Mouse (Mus musculus) lung, adult 2 months (tissue): ENCODE data around the gene Kars. TPM values are rescaled to one million over a fixed set of nuclear protein-coding genes. Genes with fewer than 3 reads are reported as not detected.
A peak's percentile ranks its signal among the peaks of the same experiment; 100 is the strongest.

Experiments
- DNase-seq: peaks from one replicate; pipeline ENCODE4 v3.0.0; 2022
- H3K4me1 ChIP-seq: fragments of 200-500 bp; 2 replicates; pipeline ENCODE4 v1.6.1; 2011; ENCODE audit warnings: low read length; ENCODE audit not compliant: control insufficient read depth, insufficient read depth
- H3K4me3 ChIP-seq: fragments of 200-500 bp; replicated peaks from 2 replicates; pipeline ENCODE3; 2011; ENCODE audit warnings: low read depth, mild to moderate bottlenecking, control low read depth, low read length; ENCODE audit errors: extremely low read depth
- CTCF ChIP-seq: fragments of 200-500 bp; IDR thresholded peaks from 2 replicates; pipeline ENCODE4 v1.5.1; 2011; ENCODE audit warnings: mild to moderate bottlenecking, low read length, control low read depth; ENCODE audit not compliant: insufficient read depth
- POLR2A ChIP-seq: fragments of 200-500 bp; IDR thresholded peaks from 2 replicates; pipeline ENCODE4 v1.6.1; 2011; ENCODE audit warnings: low read depth, mild to moderate bottlenecking, control low read depth, low read length, borderline replicate concordance; ENCODE audit errors: extremely low read depth
- WGBS: fragments of 180-500 bp; shearing (Covaris S2); methylation state at CpG from one replicate; pipeline ENCODE4 v1.1.7; 2018; 5-methylcytosine and 5-hydroxymethylcytosine counted together
- polyA plus RNA-seq: library from polyadenylated mRNA; depleted of rRNA; stranded (reverse); fragments of >200 nt; gene quantifications from 2 replicates; pipeline ENCODE4 v1.2.3, GENCODE M21; 2012; rRNA removed

The Kars gene
- 28.0 and 42.2 TPM in 2 replicates for polyA plus RNA-seq

GRCm38 (mm10) chr8:112010997-112011815, at the start of gene Kars, which contains the start of gene Terf2ip:
Gene Kars (minus strand): TSS chr8:112011323.
Gene Terf2ip (plus strand): TSS chr8:112011398.
- peak; percentile 96 for TF ChIP-seq POLR2A
- TF ChIP-seq CTCF: no peak
- DNase-seq: peak; percentile 92
- H3K4me3 ChIP-seq: peak within 1 kb of the TSS; percentile 90
- under 1% methylated on average over 61 of the region's 61 CpGs for WGBS
- H3K4me1 ChIP-seq: peaks cover 5% of the 10 kb centered on the region

- H3K4me1 ChIP-seq: no peaks in the 10 kb centered on the region
- H3K4me3 ChIP-seq: no peak overlapping the region
- TF ChIP-seq POLR2A: no peak
- TF ChIP-seq CTCF: no peak
- no peak for DNase-seq
Measured at GRCm38 (mm10) chr8:112054456-112054855, 43.3 kb upstream of the Kars start.

GRCm38 (mm10) chr8:112051537-112051936, 40.4 kb upstream of the Kars start:
- DNase-seq: no peak
- TF ChIP-seq CTCF (0 out of 2 replicates have a peak, but pooled peaks have one; percentile 1), POLR2A (no peak)
- 76% methylated on average over 9 of the region's 9 CpGs for WGBS
- H3K4me3 ChIP-seq: no peak overlapping the region
- no peaks in the 10 kb centered on the region for H3K4me1 ChIP-seq

DNA sequence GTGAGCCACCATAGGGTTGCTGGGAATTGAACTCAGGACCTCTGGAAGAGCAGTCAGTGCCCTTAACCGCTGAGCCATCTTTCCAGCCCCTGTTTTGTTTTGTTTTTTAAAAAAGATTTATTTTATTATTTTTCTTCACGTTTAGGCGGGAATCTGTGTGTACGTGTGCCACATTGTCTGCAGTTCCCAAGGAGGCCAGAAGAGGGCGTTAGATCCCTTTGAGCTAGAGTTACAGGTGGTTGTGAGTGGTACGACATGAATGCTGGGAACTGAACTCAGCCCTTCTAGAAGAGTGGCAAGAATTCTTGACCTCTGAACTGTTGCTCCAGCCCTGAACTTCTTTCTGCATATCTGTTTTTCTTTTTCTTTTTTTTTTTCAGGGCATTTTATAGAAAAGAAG, 38.9 kb upstream of the Kars start:
- no peak for TF ChIP-seq POLR2A
- TF ChIP-seq CTCF: no peak
- Histone ChIP-seq H3K4me1 (no peaks in the 10 kb centered on the region), H3K4me3 (no peak overlapping the region)
- 79% methylated on average over 6 of the region's 6 CpGs for WGBS
- DNase-seq: no peak

DNA sequence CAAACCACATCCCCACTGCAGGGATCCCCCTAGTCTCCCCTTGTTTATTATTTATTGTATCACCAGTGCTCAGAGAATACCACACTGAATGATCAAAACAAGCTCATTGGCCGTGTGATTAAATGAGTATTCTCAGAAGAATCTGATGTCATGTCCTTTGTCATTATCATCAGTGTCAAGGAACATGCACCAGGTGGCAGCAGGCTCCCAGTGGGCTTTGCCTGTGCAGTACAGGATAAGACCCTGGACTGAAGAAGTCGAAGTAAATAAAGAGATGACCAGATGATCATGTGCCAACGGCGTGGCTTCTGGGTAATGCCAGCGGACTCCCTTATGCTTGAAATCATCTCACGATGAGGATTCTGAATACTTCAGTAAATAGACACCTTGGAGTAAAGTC, 37.2 kb upstream of the Kars start:
- H3K4me3 ChIP-seq: no peak overlapping the region
- DNase-seq: no peak
- 70% methylated on average over 6 of the region's 6 CpGs for WGBS
- TF ChIP-seq CTCF: no peak
- TF ChIP-seq POLR2A: no peak
- H3K4me1 ChIP-seq: no peaks in the 10 kb centered on the region

- WGBS: 5% methylated on average over 7 of the region's 7 CpGs
- peak; percentile 74 for TF ChIP-seq CTCF
- no peak for TF ChIP-seq POLR2A
- no peaks in the 10 kb centered on the region for H3K4me1 ChIP-seq
- DNase-seq: peak; percentile 64
- no peak overlapping the region for H3K4me3 ChIP-seq
Measured at GRCm38 (mm10) chr8:112045896-112046295, 34.8 kb upstream of the Kars start.

DNA sequence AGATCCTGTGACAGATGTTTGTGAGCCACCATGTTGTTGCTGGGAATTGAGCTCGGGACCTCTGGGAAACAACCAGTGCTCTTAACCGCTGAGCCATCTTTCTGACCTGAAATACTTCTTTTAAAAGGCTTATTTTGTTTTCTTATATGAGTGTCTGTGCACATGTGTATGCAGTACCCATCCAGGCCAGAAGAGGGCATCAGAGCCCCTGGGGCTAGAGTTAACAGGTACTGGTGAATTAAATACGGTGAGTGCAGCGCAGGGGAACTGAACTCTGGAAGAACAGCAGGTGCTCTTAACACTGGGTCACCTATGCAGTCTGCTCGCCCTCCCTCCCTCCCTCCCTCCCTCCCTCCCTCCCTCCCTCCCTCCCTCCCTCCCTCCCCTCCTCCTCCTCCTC, 34.1 kb upstream of the Kars start:
- TF ChIP-seq POLR2A (no peak), CTCF (no peak)
- Histone ChIP-seq H3K4me1 (no peaks in the 10 kb centered on the region), H3K4me3 (no peak overlapping the region)
- DNase-seq: no peak
- WGBS: 76% methylated on average over 5 of the region's 5 CpGs

GRCm38 (mm10) chr8:112037521-112037920, 26.4 kb upstream of the Kars start:
- no peak overlapping the region for H3K4me3 ChIP-seq
- no peak for DNase-seq
- H3K4me1 ChIP-seq: no peaks in the 10 kb centered on the region
- TF ChIP-seq CTCF: no peak
- no peak for TF ChIP-seq POLR2A
- WGBS: 72% methylated on average over 18 of the region's 18 CpGs

DNA sequence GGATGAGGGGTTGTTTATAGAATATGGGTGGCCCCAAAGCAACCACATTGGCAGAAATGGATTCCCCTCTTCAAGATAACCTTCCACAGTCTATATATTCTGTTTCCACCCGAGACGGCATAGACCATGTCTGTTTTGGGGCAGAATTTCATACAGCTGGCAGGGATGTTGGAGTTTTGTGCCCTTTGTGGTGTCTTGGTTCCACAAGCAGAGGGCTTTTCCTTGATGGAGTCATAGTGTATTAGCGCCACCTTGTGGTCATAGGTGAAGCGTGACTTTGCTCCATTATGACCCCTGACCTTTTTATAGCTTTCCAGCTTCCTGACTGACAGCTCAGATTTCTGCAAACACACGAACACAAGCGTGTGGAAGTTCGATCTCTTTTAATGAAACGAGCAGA, 23.5 kb upstream of the Kars start:
- WGBS: 11% methylated on average over 8 of the region's 8 CpGs
- Histone ChIP-seq H3K4me1 (no peaks in the 10 kb centered on the region), H3K4me3 (no peak overlapping the region)
- DNase-seq: peak; percentile 9
- TF ChIP-seq POLR2A (no peak), CTCF (peak; percentile 42; the same call in 1 of the 2 replicates)

DNA sequence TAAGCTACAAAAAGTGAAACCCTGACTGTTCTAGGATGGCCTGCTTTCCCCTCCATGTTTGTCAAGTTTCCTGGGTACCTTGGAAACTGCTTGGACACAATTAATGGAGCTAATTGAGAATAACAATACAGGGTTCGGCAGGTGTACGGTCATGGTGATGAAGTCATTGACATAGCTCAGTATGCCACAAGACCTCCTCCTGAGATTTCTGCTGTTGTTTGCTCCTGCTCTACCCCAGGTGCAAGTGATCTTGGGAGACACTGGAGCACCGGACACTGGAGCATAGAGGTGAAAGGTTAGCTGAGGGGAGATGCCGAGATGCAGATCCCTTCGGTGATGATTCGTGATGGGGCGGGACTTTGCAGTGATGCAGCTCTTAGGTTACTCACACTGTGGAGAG, 21.9 kb upstream of the Kars start:
- TF ChIP-seq POLR2A (no peak), CTCF (no peak)
- no peaks in the 10 kb centered on the region for H3K4me1 ChIP-seq
- H3K4me3 ChIP-seq: no peak overlapping the region
- no peak for DNase-seq
- WGBS: 59% methylated on average over 7 of the region's 7 CpGs
